Mouse (Mus musculus): Measurements from ENCODE around the gene Lrtm2. TPM values are rescaled to one million over a fixed set of nuclear protein-coding genes. Genes with fewer than 3 reads are reported as not detected.
"Not testable (repeated sequence)": the region's sequence is repeated elsewhere in the genome, so short reads cannot be mapped to it uniquely, and the experiment has no call there.

Lrtm2 gene
- polyA plus RNA-seq (2014; fragmentation: Nextera tagmentation; extraction: Ambion mirVana), result 0.23 TPM in 1 of 2 replicates, not detected in the other

DNA sequence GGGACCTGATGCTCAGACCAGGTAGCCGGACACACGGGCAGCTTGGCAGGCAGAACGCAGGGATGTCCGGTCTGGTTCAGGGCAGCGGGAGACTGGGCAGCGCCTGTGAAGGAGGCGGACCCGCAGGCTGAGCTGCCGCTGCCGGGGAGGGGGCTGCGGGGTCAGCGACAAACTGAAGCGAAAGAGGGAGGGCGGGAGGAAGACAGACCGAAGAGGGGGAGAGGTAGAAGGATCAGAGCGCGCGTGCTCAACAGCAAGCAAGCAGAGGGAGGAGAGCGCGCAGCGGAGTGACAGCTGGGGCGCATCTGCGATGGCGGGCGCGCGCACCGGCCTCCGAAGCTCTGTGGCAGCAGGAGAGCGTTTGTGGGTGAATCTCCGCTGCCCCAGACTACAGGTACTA is at the start of gene Lrtm2:
TSS of gene Lrtm2 (minus strand) at position 261 of the 400 bp plus-strand sequence.
- Histone ChIP-seq H3K4me1 (ENCODE audit: control insufficient read depth, insufficient read depth, low read length) (peaks cover 11% of the 10 kb centered on the region), H3K9me3 (ENCODE audit: control insufficient read depth, low read length) (no peaks in the 10 kb centered on the region), H3K4me3 (ENCODE audit: low read depth, low read length) (peak within 1 kb of the TSS; percentile 30), H3K27me3 (ENCODE audit: control insufficient read depth, insufficient read depth, low read length) (peaks cover 32% of the 10 kb centered on the region), H3K9ac (ENCODE audit: low read length) (peak within 1 kb of the TSS; percentile 33; the same call in 1 of the 2 replicates), H3K36me3 (ENCODE audit: control insufficient read depth, insufficient read depth, low read length) (no peaks in the 10 kb centered on the region), H3K4me2 (peak within 1 kb of the TSS; percentile 57), H3K27ac (ENCODE audit: low read depth, low read length) (no peak within 1 kb of the TSS)
- DNase-seq (ENCODE audit: low spot score, missing footprints), result peak; percentile 91
- peak; percentile 59; the same call in 1 of the 2 replicates for ATAC-seq (ENCODE audit: low FRiP score)
- under 1% methylated on average over 31 of the region's 31 CpGs for WGBS

- Histone ChIP-seq H3K36me3 (ENCODE audit: control insufficient read depth, insufficient read depth, low read length) (no peaks in the 10 kb centered on the region), H3K4me2 (no peak overlapping the region), H3K4me1 (ENCODE audit: control insufficient read depth, insufficient read depth, low read length) (no peaks in the 10 kb centered on the region), H3K27me3 (ENCODE audit: control insufficient read depth, insufficient read depth, low read length) (no peaks in the 10 kb centered on the region), H3K4me3 (ENCODE audit: low read depth, low read length) (no peak overlapping the region), H3K27ac (ENCODE audit: low read depth, low read length) (no peak overlapping the region), H3K9me3 (ENCODE audit: control insufficient read depth, low read length) (no peaks in the 10 kb centered on the region), H3K9ac (ENCODE audit: low read length) (no peak overlapping the region)
- no peak for DNase-seq (ENCODE audit: low spot score, missing footprints)
- ATAC-seq (ENCODE audit: low FRiP score), result no peak
- 79% methylated on average over 1 of the region's 1 CpGs for WGBS
These were observed 48.1 kb upstream of the Lrtm2 start for GRCm38 (mm10) chr6:119378631-119379030.

GRCm38 (mm10) chr6:119377613-119378012 is 47.0 kb upstream of the Lrtm2 start:
- ATAC-seq (ENCODE audit: low FRiP score) (no peak), DNase-seq (ENCODE audit: low spot score, missing footprints) (no peak)
- no peaks in the 10 kb centered on the region for H3K27me3 ChIP-seq (ENCODE audit: control insufficient read depth, insufficient read depth, low read length)
- no peak overlapping the region for H3K4me3 ChIP-seq (ENCODE audit: low read depth, low read length)
- no peaks in the 10 kb centered on the region for H3K9me3 ChIP-seq (ENCODE audit: control insufficient read depth, low read length)
- WGBS, result 87% methylated on average over 2 of the region's 2 CpGs
- H3K4me2 ChIP-seq, result no peak overlapping the region
- no peak overlapping the region for H3K27ac ChIP-seq (ENCODE audit: low read depth, low read length)
- no peaks in the 10 kb centered on the region for H3K36me3 ChIP-seq (ENCODE audit: control insufficient read depth, insufficient read depth, low read length)
- H3K9ac ChIP-seq (ENCODE audit: low read length), result no peak overlapping the region
- H3K4me1 ChIP-seq (ENCODE audit: control insufficient read depth, insufficient read depth, low read length), result no peaks in the 10 kb centered on the region

- Histone ChIP-seq H3K4me3 (ENCODE audit: low read depth, low read length) (no peak overlapping the region), H3K4me2 (no peak overlapping the region), H3K9me3 (ENCODE audit: control insufficient read depth, low read length) (no peaks in the 10 kb centered on the region), H3K4me1 (ENCODE audit: control insufficient read depth, insufficient read depth, low read length) (no peaks in the 10 kb centered on the region), H3K9ac (ENCODE audit: low read length) (no peak overlapping the region), H3K36me3 (ENCODE audit: control insufficient read depth, insufficient read depth, low read length) (no peaks in the 10 kb centered on the region), H3K27me3 (ENCODE audit: control insufficient read depth, insufficient read depth, low read length) (no peaks in the 10 kb centered on the region), H3K27ac (ENCODE audit: low read depth, low read length) (no peak overlapping the region)
- no peak for DNase-seq (ENCODE audit: low spot score, missing footprints)
- 78% methylated on average over 5 of the region's 5 CpGs for WGBS
- ATAC-seq (ENCODE audit: low FRiP score), result no peak
These were observed 44.5 kb upstream of the Lrtm2 start for GRCm38 (mm10) chr6:119375035-119375434.

GRCm38 (mm10) chr6:119373000-119373705 is 42.6 kb upstream of the Lrtm2 start:
- no peaks in the 10 kb centered on the region for H3K36me3 ChIP-seq (ENCODE audit: control insufficient read depth, insufficient read depth, low read length)
- no peak overlapping the region for H3K27ac ChIP-seq (ENCODE audit: low read depth, low read length)
- no peak overlapping the region for H3K4me2 ChIP-seq
- DNase-seq (ENCODE audit: low spot score, missing footprints), result no peak
- H3K27me3 ChIP-seq (ENCODE audit: control insufficient read depth, insufficient read depth, low read length), result no peaks in the 10 kb centered on the region
- no peaks in the 10 kb centered on the region for H3K4me1 ChIP-seq (ENCODE audit: control insufficient read depth, insufficient read depth, low read length)
- H3K9me3 ChIP-seq (ENCODE audit: control insufficient read depth, low read length), result no peaks in the 10 kb centered on the region
- H3K4me3 ChIP-seq (ENCODE audit: low read depth, low read length), result no peak overlapping the region
- H3K9ac ChIP-seq (ENCODE audit: low read length), result no peak overlapping the region
- no peak for ATAC-seq (ENCODE audit: low FRiP score)

DNA sequence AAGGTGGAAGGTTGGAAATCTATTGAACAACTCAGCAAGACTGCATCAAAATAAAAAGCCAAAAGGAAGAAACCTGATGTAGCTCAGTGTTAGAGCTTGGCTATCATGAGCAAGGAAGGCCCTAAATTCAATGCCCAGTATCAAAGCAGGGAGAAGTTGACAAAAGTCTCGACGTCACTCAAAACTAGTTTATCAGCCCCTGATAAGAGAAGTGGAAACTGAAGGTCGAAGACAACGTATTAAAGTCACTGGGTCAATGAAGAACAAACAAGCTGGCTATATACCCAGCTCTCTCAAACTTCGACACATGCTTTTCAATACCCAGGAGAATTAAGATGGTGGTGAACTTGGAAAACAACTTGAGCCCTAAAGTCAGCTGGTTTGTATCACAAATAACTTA is 41.7 kb upstream of the Lrtm2 start:
- Histone ChIP-seq H3K4me2 (no peak overlapping the region), H3K9ac (ENCODE audit: low read length) (no peak overlapping the region), H3K9me3 (ENCODE audit: control insufficient read depth, low read length) (no peaks in the 10 kb centered on the region), H3K36me3 (ENCODE audit: control insufficient read depth, insufficient read depth, low read length) (no peaks in the 10 kb centered on the region), H3K4me3 (ENCODE audit: low read depth, low read length) (no peak overlapping the region), H3K4me1 (ENCODE audit: control insufficient read depth, insufficient read depth, low read length) (no peaks in the 10 kb centered on the region), H3K27ac (ENCODE audit: low read depth, low read length) (no peak overlapping the region), H3K27me3 (ENCODE audit: control insufficient read depth, insufficient read depth, low read length) (no peaks in the 10 kb centered on the region)
- no peak for DNase-seq (ENCODE audit: low spot score, missing footprints)
- no peak for ATAC-seq (ENCODE audit: low FRiP score)
- 87% methylated on average over 5 of the region's 5 CpGs for WGBS

DNA sequence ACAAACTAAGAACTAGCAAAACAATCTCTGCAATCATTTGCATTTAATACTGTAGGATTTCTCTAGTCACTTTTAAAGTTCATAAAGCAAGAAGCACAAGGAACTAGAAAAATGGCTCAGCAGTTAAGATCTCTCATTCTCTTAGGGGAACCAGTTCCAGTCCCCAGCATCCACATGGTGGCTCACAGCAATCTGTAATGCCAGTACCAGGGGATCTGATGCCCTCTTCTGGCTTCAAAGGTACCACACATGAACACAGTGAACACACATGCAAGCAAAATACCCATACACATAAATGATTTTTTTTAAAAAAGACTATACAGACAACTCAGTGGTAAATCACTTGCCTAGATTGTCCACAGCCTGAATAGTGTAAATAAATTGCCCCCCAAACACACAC is 41.1 kb upstream of the Lrtm2 start:
- Histone ChIP-seq H3K9me3 (ENCODE audit: control insufficient read depth, low read length) (no peaks in the 10 kb centered on the region), H3K4me3 (ENCODE audit: low read depth, low read length) (no peak overlapping the region), H3K27ac (ENCODE audit: low read depth, low read length) (no peak overlapping the region), H3K36me3 (ENCODE audit: control insufficient read depth, insufficient read depth, low read length) (no peaks in the 10 kb centered on the region), H3K4me2 (no peak overlapping the region), H3K27me3 (ENCODE audit: control insufficient read depth, insufficient read depth, low read length) (no peaks in the 10 kb centered on the region), H3K4me1 (ENCODE audit: control insufficient read depth, insufficient read depth, low read length) (no peaks in the 10 kb centered on the region), H3K9ac (ENCODE audit: low read length) (no peak overlapping the region)
- DNase-seq (ENCODE audit: low spot score, missing footprints) (no peak), ATAC-seq (ENCODE audit: low FRiP score) (no peak)

DNA sequence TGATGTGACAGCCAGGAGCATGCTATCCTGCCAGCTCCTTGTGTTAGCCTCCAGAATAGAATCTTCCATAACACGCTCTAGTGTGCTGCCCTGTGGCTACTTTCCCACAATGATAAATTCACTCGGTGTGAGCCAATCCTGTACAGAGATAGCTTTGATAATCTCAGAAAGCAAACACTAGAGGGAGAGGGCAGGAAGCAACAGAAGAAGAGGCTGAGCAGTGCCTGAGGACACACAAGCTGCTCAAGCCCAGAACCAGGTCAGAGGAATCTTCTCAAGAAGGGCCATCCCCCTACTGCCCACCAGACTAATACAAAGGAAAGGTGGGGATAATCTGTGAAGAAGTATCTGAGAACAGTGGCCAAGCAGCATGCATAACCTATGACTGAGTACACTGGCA is 36.8 kb upstream of the Lrtm2 start:
- no peak overlapping the region for H3K27ac ChIP-seq (ENCODE audit: low read depth, low read length)
- no peak overlapping the region for H3K4me2 ChIP-seq
- H3K9me3 ChIP-seq (ENCODE audit: control insufficient read depth, low read length), result no peaks in the 10 kb centered on the region
- H3K27me3 ChIP-seq (ENCODE audit: control insufficient read depth, insufficient read depth, low read length), result no peaks in the 10 kb centered on the region
- peaks cover 5% of the 10 kb centered on the region; the same call in 1 of the 2 replicates for H3K36me3 ChIP-seq (ENCODE audit: control insufficient read depth, insufficient read depth, low read length)
- no peak overlapping the region for H3K4me3 ChIP-seq (ENCODE audit: low read depth, low read length)
- ATAC-seq (ENCODE audit: low FRiP score) (no peak), DNase-seq (ENCODE audit: low spot score, missing footprints) (no peak)
- no peaks in the 10 kb centered on the region for H3K4me1 ChIP-seq (ENCODE audit: control insufficient read depth, insufficient read depth, low read length)
- 94% methylated on average over 2 of the region's 2 CpGs for WGBS
- no peak overlapping the region for H3K9ac ChIP-seq (ENCODE audit: low read length)

DNA sequence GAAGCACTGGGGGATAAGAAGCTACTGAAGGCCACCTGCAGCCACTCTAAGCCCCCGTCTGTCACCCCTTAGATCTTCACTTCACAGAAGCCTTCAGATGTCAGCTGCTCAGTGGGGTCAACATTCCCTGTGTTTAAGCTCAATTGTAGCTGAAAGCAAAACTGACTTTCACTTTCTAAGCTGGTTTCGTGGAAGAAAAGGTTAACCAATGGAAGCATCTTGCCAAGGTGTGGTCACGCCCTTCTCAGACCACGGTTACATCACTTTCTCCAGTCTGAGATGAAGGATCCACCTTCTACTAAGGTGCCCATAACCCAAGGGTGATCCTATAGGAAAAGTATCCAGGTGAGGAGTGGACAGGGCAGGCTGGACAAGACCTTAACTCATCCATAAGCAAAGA is 36.2 kb upstream of the Lrtm2 start:
- not testable (repeated sequence) for ATAC-seq (ENCODE audit: low FRiP score); H3K9me3 ChIP-seq (ENCODE audit: control insufficient read depth, low read length); DNase-seq (ENCODE audit: low spot score, missing footprints); H3K4me2 ChIP-seq; H3K9ac ChIP-seq (ENCODE audit: low read length); H3K36me3 ChIP-seq (ENCODE audit: control insufficient read depth, insufficient read depth, low read length); H3K27me3 ChIP-seq (ENCODE audit: control insufficient read depth, insufficient read depth, low read length); H3K4me3 ChIP-seq (ENCODE audit: low read depth, low read length); H3K4me1 ChIP-seq (ENCODE audit: control insufficient read depth, insufficient read depth, low read length); H3K27ac ChIP-seq (ENCODE audit: low read depth, low read length)
- 91% methylated on average over 3 of the region's 4 CpGs for WGBS
